Mouse (Mus musculus) ES-Bruce4 (cell line): ENCODE results near the gene Celsr2. TPM values are rescaled to one million over a fixed set of nuclear protein-coding genes. Genes with fewer than 3 reads are reported as not detected.

ENCODE experiments used
- H3K27ac ChIP-seq: 2 replicates; pipeline ENCODE4 v1.5.1; 2012; ENCODE audit warnings: low read length, inconsistent platforms; ENCODE audit not compliant: insufficient read depth
- H3K27me3 ChIP-seq: 2 replicates; pipeline ENCODE4 v1.6.1; 2012; ENCODE audit warnings: mild to moderate bottlenecking, low read length, inconsistent platforms; ENCODE audit not compliant: control insufficient read depth, poor library complexity, insufficient read depth, severe bottlenecking
- H3K36me3 ChIP-seq: 2 replicates; pipeline ENCODE4 v1.6.1; 2012; ENCODE audit warnings: inconsistent platforms, mild to moderate bottlenecking, low read length, moderate library complexity; ENCODE audit not compliant: control insufficient read depth, poor library complexity, insufficient read depth, severe bottlenecking
- H3K4me1 ChIP-seq: one replicate; pipeline ENCODE4 v1.8.1; 2011; ENCODE audit warnings: low read length; ENCODE audit not compliant: control insufficient read depth, insufficient read depth
- H3K4me3 ChIP-seq: 2 replicates; pipeline ENCODE4 v1.5.1; 2011; ENCODE audit warnings: low read depth, mild to moderate bottlenecking, low read length
- H3K9ac ChIP-seq: 2 replicates; pipeline ENCODE4 v1.6.1; 2012; ENCODE audit warnings: low read depth, mild to moderate bottlenecking, inconsistent platforms; ENCODE audit not compliant: poor library complexity, severe bottlenecking
- H3K9me3 ChIP-seq: replicated peaks from 2 replicates; pipeline ENCODE4 v1.6.1; 2012; ENCODE audit warnings: mild to moderate bottlenecking, low read length, inconsistent platforms; ENCODE audit not compliant: control insufficient read depth, poor library complexity, insufficient read depth, severe bottlenecking
- CTCF ChIP-seq: IDR thresholded peaks from one replicate; pipeline ENCODE4 v1.8.1; 2011; ENCODE audit warnings: low read depth, low read length
- EP300 ChIP-seq: IDR thresholded peaks from 2 replicates; pipeline ENCODE4 v1.6.1; 2011; ENCODE audit warnings: low read depth, low read length; ENCODE audit not compliant: insufficient read depth
- POLR2A ChIP-seq: IDR thresholded peaks from one replicate; pipeline ENCODE4 v1.8.1; 2011; ENCODE audit warnings: low read length; ENCODE audit not compliant: insufficient read depth
- polyA plus RNA-seq: library from polyadenylated mRNA; stranded (reverse); fragments of >200 nt; gene quantifications from 2 replicates; pipeline ENCODE4 v1.2.4, GENCODE M21; 2011; ENCODE audit warnings: low read depth; ENCODE audit not compliant: missing spikeins, insufficient read depth, insufficient read length

Gene Celsr2
- polyA plus RNA-seq, result 7.1 and 8.9 TPM in 2 replicates

- H3K9me3 ChIP-seq, result no peaks in the 10 kb centered on the region
- H3K4me1 ChIP-seq, result no peaks in the 10 kb centered on the region
- H3K4me3 ChIP-seq, result peak within 1 kb of the TSS; percentile 55
- H3K36me3 ChIP-seq, result no peaks in the 10 kb centered on the region
- TF ChIP-seq EP300, result no peak
- no peak for TF ChIP-seq CTCF
- TF ChIP-seq POLR2A, result no peak
- no peak within 1 kb of the TSS for H3K27ac ChIP-seq
- H3K27me3 ChIP-seq, result no peaks in the 10 kb centered on the region
- H3K9ac ChIP-seq, result peak within 1 kb of the TSS; percentile 86
Measured at GRCm38 (mm10) chr3:108414857-108415830, at the start of gene Celsr2. Gene Celsr2, minus strand, starts transcription at chr3:108415552.

- no peak overlapping the region for H3K4me3 ChIP-seq
- no peaks in the 10 kb centered on the region for H3K27me3 ChIP-seq
- H3K4me1 ChIP-seq, result no peaks in the 10 kb centered on the region
- no peak for TF ChIP-seq EP300
- TF ChIP-seq POLR2A, result no peak
- peak; percentile 47 for TF ChIP-seq CTCF
- H3K9me3 ChIP-seq, result no peaks in the 10 kb centered on the region
- no peak overlapping the region for H3K9ac ChIP-seq
- H3K36me3 ChIP-seq, result no peaks in the 10 kb centered on the region
- H3K27ac ChIP-seq, result no peak overlapping the region
Measured at GRCm38 (mm10) chr3:108458866-108459265, 43.5 kb upstream of the Celsr2 start.

- no peak overlapping the region for H3K4me3 ChIP-seq
- H3K27me3 ChIP-seq, result no peaks in the 10 kb centered on the region
- H3K27ac ChIP-seq, result no peak overlapping the region
- H3K9ac ChIP-seq, result no peak overlapping the region
- H3K9me3 ChIP-seq, result no peaks in the 10 kb centered on the region
- TF ChIP-seq POLR2A, result no peak
- no peak for TF ChIP-seq EP300
- no peak for TF ChIP-seq CTCF
- no peaks in the 10 kb centered on the region for H3K4me1 ChIP-seq
- no peaks in the 10 kb centered on the region for H3K36me3 ChIP-seq
Measured at GRCm38 (mm10) chr3:108458380-108458779, 43.0 kb upstream of the Celsr2 start.

GRCm38 (mm10) chr3:108454172-108454571 lies 38.8 kb upstream of the Celsr2 start:
- no peaks in the 10 kb centered on the region for H3K36me3 ChIP-seq
- H3K9me3 ChIP-seq, result no peaks in the 10 kb centered on the region
- no peaks in the 10 kb centered on the region for H3K27me3 ChIP-seq
- H3K4me3 ChIP-seq, result no peak overlapping the region
- no peak for TF ChIP-seq CTCF
- TF ChIP-seq EP300, result no peak
- no peak for TF ChIP-seq POLR2A
- H3K27ac ChIP-seq, result no peak overlapping the region
- peaks cover 3% of the 10 kb centered on the region for H3K4me1 ChIP-seq
- no peak overlapping the region for H3K9ac ChIP-seq

- Histone ChIP-seq H3K9me3 (no peaks in the 10 kb centered on the region), H3K27me3 (no peaks in the 10 kb centered on the region), H3K4me3 (no peak overlapping the region), H3K4me1 (peaks cover 3% of the 10 kb centered on the region), H3K9ac (no peak overlapping the region), H3K27ac (0 out of 2 replicates have a peak overlapping the region, but pooled peaks have one; percentile 37), H3K36me3 (no peaks in the 10 kb centered on the region)
- TF ChIP-seq EP300 (peak; percentile 69), CTCF (no peak)
Measured at GRCm38 (mm10) chr3:108451969-108452368, 36.6 kb upstream of the Celsr2 start.

GRCm38 (mm10) chr3:108445366-108445705 lies 30.0 kb upstream of the Celsr2 start:
- Histone ChIP-seq H3K9ac (no peak overlapping the region), H3K9me3 (no peaks in the 10 kb centered on the region), H3K4me1 (peaks cover 2% of the 10 kb centered on the region), H3K4me3 (peak overlapping the region; percentile 61), H3K36me3 (peaks cover 19% of the 10 kb centered on the region), H3K27ac (peak overlapping the region; percentile 87), H3K27me3 (no peaks in the 10 kb centered on the region)
- TF ChIP-seq POLR2A, result peak; percentile 3
- no peak for TF ChIP-seq CTCF
